Mouse (Mus musculus) cerebellum, postnatal 25 days (tissue): Measurements from ENCODE around the gene Cntnap5c.
A peak's percentile ranks its signal among the peaks of the same experiment; 100 is the strongest.
"Not testable (repeated sequence)": the region's sequence is repeated elsewhere in the genome, so short reads cannot be mapped to it uniquely, and the experiment has no call there.

Experiments used
- DNase-seq, 2 experiments: peaks; one replicate each; pipeline ENCODE4 v3.0.0; 2021; ENCODE audit warnings: mixed read lengths in 2 of 2

The Cntnap5c gene

DNA sequence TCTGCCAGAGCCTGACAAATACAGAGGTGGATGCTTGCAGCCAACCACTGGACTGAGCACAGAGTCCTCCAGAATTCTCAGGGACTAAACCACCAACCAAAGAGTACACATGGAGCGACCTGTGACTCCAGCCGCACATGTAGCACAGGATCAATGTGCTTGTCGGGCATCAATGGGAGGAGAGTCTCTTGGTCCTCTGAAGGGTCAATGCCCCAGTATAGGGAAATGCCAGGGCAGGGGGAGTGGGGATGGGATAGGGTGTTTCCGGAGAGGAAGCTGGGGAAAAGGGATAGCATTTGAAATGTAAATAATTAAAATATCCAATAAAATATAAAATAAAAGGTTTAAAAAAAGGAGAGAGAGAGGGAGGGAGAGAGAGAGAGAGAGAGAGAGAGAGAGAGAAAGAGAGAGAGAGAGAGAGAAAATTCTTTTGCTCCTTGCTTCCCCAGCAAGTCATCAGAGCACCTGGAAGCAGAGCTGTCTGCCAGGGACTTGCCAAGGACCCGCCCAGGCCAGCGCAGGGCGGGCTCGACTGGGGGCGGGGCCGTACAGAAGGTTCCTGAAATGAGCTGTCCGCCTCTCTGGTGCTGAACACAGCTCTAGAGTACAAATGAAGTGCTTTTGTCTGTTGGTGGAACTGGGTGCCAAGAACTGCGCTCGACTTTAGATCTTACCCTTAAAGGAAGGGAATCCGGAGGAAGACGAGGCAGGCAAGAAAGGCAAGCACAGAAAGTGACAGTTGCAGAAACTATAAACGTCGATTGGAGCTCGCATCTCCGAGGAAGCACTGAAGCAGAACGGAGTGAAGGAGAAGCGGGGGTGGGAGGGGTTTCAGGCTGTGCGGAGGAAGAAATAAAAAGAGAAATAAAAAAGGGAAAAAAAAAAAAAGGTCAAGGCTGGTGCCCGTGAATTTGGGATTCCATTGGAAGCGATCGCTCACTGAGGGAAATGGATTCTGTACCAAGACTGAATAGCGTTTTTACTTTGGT is at the start of gene Cntnap5c:
TSS of gene Cntnap5c (plus strand) at position 949 of the 989 bp plus-strand sequence.
- peak; percentile 52 to 70 for DNase-seq

DNA sequence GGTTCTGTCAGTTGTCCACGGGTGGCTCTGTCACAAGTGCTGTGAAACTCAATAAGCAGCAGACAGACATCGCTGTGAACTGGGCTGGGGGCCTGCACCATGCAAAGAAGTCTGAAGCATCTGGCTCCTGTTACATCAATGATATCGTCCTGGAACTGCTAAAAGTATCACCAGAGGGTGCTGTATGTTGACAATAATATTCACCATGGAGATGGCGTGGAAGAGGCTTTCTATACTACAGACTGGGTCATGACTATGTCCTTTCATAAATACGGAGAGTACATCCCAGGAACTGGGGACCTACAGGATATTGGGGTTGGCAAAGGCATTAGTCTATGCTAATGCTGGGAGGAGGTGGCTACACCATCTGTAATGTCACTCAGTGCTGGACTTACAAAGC is 27.3 kb upstream of the Cntnap5c start, which contains the start of gene Gm21834:
TSS of gene Gm21834 (minus strand) at position 101 of the 400 bp plus-strand sequence.
- DNase-seq, result no peak

DNA sequence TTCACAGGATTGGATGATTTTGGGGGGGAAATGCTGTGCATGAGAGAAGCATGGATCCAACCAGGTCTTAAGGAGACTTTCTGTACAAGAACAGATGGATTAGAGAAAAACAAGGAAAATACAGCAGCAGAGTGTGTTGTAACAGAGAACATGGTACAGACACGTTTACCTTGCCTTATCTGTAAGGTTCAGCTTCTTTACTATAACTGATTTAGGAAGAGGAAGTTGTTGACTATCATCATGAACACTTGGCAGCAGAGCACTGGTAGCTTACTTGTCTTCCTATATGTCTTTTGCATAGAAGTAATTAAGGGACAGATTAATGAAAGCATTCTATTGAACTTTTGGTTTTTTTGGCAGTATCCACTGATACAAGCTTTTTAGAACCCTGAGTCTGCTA is 11.3 kb upstream of the Cntnap5c start:
- no peak for DNase-seq

DNA sequence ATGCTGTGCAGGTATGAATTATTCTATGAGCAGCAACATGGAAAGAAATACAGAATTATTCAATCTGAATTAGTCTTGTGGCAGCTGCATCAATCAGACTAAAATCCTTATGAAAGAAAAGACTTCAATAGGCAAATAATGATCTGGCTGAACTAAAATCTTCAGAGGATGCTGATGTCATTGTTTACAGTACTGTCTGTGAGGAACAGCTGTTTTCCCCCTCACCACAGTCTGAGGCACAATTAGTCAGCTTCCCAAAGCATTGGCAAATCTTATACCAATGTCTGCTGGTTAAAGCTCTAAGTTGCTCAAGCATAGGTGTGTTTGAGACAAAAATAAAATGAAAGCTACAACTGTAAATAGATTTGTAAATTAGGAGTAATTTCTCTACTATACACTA is 2.1 kb upstream of the Cntnap5c start:
- no peak for DNase-seq

DNA sequence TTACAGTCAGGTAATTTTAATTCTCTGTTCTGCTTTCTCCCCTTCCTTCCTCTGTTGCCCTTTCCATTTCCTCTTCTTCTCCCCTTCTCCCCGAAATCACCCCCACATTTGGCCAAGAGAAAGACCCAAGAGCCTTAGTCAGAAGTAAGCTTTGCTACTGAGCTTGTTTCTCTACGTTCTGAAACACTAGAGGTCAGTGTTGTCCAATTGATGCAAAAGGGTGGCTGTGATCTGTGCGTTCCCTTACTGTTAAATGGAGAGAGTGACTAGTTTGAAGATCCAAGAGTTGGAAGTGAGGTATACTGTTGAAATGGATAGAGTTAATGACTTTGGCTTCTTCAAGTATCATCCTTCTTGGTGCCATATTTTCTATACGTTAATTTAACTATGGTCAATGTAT is 1.5 kb downstream of the Cntnap5c start:
- DNase-seq, result peak in 1 of 2 experiments; percentile 9

DNA sequence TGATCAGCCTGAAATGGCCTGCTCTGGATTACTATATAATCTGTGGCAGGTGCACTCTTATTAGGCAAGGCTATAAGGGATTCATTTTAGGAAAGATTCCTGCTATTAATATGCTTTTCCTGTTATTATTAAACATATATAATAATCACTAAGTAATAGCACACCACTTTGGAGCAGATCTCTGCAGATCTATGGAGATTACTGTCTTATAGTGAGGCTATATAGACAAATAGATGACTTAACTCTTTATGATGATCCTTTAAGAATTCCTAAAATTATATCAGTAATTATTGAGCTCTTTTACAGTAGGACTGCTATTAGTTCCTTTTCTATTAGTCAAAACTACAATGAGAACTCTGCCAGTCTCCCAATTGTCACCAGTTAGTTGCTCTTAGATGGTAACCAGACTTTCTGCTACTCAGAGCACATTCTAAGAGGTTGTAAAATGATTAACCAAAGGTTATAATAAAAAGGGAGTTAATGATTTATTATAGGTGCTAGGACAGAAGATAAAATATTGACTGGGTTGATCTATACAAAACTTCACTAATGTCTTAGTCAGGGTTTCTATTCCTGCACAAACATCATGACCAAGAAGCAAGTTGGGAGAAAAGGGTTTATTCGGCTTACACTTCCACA is 18.9 kb downstream of the Cntnap5c start:
- DNase-seq, result no peak

DNA sequence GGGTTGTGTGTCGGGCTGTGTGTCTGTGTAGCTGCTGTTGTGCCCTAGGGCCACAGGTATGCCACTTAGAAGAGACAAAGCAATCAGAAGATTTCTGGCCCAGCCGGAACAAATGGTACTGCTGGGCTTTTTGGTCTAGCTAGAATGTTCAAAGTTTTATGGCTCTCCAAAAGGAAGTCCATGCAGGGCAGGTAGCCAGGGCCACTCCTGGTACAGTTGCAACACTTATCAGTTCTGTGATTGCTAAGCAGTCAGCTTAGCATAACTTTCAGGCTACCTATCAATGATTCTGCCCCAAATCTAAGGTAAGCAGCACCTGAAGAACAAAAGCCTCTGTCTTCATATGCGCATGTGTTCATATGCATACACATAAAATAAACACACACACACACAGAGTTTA is 26.0 kb downstream of the Cntnap5c start:
- no peak for DNase-seq

DNA sequence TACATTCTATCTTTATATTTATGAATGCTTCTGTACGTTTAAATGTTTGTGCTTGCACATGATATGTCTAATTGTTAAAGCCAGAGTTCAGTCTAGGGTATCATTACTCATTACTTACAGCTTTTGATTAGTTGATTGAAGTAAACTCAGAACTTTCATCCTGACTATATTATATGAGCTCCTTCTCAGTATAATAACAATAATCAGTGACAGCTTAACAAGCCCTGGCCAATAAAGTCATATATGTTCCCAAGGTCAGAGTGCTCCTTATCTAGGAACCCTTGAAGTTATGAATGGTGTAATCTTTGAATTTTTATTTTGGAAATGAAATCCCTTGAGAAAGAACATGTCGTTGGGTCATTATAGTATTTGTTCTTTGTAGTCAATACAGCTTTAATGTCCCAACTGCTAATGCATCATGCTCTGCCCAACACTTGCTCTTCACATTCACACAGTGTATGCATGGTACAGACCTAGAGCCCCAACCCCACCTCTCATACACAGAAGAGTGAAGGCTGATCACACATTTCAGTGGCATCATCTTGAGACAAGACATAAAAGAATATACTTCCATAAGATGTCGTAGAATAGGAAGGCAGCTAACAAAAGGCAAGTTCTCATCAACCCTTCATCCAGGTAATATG is 27.4 kb downstream of the Cntnap5c start:
- no peak for DNase-seq

DNA sequence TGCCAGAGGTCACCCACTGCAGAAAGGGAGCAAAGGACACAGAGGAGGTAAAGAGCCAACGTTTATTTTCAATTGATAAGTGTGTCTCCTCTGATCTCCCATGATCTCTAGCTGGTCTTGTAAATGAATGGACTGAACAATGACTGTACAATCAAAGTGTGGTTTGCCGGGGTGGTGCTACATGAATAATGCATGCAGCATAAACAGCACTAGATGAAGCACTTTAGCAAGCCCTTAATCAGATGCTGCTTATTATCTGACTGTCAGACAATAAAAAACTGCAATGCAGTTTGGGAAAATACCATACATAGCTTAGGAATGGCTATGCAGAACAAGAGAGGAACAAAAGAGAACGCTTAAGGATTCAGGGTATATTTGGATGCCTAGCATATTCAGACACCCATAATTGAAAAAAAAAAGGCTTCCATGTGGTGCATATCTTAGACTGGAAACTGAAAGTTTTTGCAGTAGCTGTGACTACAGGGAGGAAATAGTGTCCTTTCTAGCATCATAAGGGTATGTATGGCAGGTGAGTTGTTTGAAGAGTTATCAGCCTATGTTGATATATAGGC is 30.1 kb downstream of the Cntnap5c start:
- no peak for DNase-seq

DNA sequence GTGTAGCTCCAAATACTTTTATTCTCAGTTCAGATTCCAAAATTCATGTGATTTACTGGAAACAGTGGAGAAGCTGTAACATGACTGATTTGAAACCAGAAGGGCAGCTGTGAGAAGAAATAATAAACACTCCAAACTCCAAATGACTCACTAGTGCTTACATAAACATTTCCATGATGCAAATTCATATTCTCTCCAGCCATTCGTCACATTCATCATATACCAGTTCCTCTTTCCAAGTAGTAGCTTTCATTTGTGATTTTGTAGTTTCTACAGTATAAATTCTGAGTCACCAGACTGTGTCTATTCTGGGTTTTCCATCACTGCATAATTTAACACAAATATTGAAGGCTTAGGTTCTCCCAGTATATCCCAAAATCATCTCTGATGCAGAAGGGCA is 31.8 kb downstream of the Cntnap5c start:
- DNase-seq, result no peak

DNA sequence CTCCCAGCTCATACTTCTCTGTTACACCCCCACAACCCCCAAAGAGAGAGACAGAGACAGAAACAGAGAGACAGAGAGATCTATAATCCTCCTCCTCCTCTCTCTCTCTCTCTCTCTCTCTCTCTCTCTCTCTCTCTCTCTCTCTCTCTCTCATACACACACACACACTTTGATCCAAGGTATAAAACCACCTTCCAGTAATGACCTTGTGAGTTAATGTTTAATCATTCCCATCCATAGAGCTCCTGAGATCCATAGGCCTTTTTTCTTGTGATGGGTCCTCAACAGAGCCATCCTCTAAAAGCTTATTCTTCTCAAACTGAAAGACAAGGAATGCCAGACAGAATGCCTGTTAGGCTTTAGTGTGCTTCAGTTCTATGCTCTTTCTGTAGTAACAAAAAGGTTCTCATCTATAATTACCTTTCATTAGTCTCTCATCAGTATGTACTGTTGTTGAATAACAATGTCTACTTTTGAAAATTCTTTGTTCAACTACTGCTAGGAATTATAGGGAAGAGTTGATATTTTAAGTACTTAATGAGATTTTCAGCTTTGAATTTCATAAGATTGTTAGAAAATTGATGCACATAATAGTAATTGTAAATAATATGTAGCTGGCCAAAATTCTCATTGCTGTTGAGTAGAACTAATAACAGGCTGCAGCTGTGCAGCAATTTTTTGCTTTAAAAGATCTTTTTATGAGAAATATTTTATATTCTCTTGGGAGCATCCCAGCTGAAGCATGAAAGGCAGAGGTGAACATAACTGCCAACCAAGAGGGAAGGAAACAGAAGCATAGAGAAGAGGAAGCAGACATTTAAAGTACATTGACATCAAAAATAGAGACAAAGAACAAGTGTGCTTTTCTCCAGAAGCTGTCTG is 68.0 kb downstream of the Cntnap5c start:
- DNase-seq, result no peak

DNA sequence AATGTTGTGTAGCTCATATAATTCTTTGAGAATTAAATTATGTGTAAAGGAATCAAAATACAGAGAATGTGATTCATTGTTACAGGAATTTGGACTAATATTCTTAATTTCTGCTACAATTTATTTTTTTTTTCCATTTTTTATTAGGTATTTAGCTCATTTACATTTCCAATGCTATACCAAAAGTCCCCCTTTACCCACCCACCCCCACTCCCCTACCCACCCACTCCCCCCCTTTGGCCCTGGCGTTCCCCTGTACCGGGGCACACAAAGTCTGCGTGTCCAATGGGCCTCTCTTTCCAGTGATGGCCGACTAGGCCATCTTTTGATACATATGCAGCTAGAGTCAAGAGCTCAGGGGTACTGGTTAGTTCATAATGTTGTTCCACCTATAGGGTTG is 86.4 kb downstream of the Cntnap5c start:
- not testable (repeated sequence) for DNase-seq

DNA sequence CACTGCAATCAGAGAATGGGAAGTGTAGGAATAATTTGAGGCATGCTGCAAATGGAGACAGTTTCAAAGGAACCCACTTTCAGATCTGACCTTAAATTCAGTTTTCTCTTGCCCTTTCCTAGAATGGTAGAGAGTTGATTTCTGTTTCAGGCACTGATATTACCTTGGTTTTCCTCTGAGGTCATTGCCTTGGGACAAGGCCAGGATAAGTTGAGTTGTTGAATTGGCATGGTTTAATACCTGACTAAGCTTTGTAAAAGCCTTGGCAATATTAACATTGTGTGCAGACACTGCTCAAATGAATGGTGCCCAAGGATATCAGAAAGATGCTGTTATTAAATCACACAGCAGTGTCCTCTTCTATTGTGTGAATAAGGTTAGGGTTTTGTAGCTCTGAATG is 96.6 kb downstream of the Cntnap5c start:
- DNase-seq, result no peak

DNA sequence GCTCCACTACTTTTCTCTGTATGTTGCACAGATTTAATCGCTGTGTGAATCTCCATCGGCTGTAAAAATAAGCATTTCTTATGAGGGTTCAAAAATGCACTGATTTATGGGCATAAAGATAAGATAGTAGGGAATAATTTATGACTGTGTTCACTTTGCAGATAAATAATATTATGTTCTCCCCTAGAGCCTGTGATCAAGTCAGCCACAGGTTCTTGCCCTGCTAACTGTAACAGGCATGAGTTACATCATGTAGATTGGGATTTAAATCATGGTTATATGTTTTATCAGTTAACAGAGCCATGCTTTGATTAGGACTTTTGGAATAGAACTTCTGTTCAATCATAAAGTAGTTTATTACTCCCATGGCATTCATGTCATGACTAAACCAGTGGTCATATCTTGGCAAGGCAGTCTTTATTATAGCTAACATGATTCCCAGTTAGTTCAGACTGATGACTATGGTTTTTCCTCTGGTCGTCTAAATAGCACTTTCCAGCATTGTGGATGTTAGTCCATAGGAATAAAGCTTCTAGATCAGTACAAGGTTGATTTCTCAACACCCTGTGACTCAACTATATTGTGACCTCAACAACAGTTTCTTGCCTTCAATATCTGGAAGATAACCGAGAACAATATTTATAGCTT is 118.5 kb downstream of the Cntnap5c start:
- no peak for DNase-seq

DNA sequence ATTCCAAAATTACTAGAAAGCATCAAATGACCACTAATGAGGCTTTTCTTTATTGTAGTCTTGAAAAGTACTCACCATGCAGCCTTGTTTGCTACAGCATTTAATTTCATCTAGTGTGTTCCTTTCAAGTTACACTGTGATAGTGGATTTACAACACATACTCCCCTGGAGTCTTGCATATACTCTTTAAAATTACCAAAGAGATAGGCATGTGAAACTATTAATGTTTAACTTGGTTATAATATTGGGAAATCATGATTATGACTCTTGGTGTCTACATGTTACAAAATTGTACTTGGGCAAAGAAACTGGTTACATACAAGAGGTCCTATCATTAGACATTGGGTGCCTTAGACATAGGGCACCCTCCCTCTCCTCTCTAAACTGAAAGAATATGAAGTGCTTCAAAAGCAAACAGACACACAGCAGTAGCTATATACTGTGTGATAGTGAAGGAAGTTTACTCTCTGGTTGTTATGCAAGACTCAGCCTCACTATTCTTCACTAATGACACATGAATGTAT is 142.5 kb downstream of the Cntnap5c start:
- no peak for DNase-seq

DNA sequence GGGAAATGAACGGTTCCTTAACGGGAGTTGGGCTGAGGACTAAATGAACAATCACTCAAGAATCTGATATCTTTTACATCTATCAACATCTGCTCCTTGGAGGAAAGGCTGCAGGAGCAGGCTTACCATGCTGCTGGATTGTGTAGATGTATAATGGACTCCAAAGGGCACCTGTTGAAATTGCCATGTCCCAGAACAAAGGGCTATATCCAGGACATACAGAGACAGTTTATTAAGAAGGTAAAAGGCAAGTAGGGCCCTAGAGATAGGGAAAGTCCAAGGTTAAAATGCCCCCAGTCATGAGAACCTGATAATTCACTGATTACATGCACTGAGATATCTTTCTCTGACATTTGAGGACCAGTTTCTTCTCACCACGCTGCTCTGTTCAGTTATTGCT is 214.9 kb downstream of the Cntnap5c start:
- DNase-seq, result no peak

DNA sequence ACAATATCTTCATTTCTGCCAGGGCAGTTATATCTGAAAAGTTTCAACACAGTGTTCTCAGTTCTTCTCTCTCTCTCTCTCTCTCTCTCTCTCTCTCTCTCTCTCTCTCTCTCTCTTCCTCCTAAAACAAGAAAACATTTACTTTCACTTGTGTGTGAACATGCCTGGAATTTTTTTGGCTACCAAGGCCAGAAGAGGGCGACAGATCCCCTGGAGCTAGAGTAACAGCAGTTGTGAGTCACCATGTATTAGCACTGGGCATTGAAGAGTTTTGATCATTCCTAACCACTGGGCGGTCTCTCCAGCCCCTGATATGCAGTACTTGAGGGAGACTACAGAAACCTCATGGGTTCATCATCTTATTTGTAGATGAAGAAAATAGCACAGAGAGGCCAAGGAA is 219.1 kb downstream of the Cntnap5c start:
- DNase-seq, result no peak

DNA sequence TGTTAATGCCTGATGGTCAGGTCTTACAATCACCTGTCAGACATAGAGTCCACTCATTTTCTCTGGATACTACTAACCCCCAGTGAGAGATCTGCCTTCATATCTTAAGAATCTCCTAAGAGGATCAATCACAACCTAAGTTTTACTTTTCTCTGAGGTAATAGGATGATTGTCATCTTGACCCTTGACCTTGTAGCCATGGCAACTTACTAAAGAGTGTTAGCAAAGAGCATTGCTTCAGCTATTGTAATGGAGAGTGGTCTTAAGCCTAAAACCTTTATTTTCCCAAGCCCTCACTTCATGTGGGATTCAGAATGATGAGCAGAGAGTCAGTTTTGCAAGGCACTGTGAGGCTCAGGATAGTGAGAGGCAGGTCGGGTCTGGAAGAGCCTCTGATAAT is 227.1 kb downstream of the Cntnap5c start:
- no peak for DNase-seq

DNA sequence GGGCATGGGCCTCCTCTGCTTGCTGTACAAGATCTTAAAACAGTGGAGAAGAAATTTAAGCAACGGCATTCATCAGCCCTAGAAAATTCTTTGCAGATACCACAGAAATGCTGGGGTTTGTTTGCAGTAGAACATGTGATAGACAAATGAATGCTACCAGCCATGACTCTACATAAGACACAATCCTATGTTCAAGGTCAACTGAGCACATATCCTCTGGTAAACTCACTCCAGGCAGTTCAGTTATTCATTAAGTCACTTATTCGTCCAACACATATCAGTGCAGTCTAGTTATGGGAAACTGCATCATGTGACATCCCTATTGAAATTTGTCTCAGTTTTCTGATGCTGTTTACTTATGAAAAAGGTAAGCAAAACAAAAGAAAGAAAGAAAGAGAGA is 229.7 kb downstream of the Cntnap5c start:
- no peak for DNase-seq

DNA sequence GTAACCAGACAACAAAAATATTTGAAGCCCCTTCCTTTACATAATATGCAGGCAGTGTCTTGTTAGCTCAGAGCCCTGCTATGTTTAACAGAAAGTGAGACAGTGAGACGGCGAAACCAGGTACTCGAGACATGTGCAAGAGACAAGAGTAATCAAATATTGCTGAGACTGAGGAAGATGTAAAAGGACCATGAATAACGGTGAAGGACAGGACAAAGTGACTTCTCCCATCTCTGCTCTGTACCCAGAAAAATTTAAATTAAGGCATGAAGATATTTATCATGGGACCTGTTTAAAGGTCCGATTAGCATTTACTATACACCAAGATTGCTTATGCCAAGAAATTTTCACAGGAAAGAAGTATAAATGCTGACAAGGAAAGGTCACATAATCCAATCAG is 233.5 kb downstream of the Cntnap5c start:
- no peak for DNase-seq

DNA sequence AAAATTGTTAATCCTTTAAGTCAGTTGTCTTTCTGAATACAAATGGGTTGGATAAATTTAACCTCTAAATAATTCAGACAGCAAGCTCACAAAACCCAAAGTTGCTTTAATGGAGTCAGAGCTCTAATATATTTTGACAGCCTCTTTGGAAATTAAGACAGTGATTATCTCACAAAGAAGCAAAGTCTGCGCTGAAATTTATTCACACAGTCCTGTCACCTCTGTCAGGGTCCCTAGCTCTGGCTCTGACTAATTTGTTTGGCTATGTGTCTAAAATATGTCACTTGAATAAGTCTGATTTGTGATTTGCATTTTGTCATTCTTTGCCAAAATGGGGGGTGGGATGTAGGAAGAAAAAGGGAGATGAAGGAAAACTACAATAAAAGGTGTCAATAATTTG is 234.0 kb downstream of the Cntnap5c start:
- no peak for DNase-seq
